Mouse (Mus musculus) frontal cortex, postnatal 10 days (tissue): ENCODE results near the gene Cenpn.
A peak's percentile ranks its signal among the peaks of the same experiment; 100 is the strongest.

ENCODE experiments used
- DNase-seq, 2 experiments: peaks; one replicate each; pipeline ENCODE4 v3.0.0; 2022; ENCODE audit warnings: low spot score in 2 of 2, mixed read lengths in 1 of 2

Gene Cenpn

DNA sequence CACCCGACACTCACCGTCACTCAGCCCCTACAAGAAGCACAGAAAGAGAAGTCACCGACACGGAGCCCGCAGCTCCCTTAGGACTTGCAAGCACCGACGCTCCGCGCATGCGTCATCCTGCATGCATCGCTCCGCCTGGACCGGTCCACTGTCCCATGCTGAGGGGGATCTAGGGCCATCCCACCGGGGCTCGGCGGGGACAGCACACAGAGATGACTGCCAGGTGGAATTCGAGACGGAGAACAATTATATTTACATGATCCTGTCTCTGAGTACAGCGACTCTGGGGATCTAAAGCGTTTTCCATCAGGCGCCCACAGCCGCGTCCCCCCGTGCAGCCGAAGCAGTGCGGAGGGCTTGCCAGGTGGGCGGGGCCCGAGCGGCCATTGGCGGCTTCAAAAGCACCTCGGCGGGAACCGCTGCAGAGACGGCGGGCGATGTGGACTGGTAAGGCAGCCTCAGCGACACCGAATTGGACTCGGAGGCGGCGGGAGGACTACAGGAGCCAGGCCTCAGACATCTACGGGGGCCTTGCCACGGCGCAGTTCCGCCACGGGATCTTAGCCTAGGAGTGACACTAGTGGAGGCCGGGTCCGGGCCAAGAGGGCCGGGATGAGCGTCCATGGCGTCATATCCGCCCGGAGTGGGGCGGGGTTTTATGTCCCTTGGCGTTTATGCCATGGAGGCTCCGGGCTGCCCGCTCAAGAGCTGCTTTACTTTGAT lies at the start of gene Cenpn, which contains the start of gene Cmc2:
Gene Cenpn, plus strand, starts transcription at position 394 of the 723 bp plus-strand sequence.
Gene Cmc2, minus strand, starts transcription at position 119 of the 723 bp plus-strand sequence.
- peak; percentile 85 to 91 for DNase-seq

DNA sequence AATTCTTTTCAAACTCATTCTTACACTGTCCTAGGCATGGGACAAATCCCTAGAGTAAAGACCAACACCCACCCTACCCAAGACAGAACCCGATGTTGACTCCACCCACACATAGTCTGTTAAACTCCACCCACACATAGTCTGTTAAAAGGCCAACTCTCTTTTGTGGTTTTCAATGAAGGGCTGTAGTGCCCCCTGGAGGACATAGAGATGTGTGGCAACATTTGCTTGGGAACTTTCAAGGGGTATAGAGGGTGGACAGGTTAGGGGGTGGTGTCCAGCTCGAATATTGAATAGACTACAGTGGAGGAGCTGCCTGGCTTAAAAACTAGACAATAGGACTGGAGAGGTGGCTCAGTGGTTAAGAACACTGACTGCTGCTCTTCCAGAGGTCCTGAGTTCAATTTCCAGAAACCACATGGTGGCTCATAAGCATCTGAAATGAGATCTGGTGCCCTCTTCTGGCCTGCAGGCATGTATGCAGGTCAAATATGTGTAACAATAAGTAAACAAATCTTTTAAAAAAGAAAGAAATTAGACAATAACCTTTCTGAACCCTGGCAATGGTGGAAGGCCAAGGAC lies 48.7 kb upstream of the Cenpn start:
- no peak for DNase-seq

DNA sequence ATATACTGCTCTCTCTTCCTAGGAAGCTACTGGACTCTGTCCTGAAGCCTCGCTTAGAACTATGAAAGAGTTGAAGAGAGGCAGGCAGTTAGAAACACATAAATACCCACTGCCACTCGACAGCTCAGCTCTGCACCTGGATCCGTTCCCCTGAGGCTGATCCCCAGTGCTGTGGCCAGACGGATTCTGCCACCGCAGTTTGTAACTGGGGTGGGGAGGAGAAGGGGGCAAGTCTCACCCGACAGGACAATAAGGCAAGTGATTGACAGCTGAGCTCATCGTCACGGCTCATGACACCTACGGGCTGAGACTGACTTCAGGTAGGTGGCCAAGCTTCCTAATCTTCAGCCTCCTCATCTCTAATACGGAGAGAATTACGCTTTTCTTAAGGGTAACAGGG lies 47.9 kb upstream of the Cenpn start:
- no peak for DNase-seq

DNA sequence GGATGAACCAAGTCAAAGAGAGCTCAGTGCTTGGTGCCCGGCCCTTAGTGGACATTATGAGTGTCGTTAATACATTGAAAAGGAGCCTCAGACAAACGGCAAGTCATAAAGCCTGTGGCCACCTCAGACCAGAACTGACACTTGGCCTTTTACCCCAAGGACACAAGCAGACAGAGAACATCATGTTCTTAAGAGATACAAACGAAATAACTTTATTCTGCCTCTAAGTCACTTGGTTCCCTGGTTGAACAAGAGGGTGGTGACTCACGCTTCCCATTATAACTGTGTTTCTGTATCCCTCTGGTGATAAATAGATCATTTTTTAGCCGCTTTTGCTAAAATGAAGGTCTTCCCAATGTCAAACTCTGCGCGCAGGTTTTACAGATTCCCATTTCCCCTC lies 47.5 kb upstream of the Cenpn start:
- no peak for DNase-seq

DNA sequence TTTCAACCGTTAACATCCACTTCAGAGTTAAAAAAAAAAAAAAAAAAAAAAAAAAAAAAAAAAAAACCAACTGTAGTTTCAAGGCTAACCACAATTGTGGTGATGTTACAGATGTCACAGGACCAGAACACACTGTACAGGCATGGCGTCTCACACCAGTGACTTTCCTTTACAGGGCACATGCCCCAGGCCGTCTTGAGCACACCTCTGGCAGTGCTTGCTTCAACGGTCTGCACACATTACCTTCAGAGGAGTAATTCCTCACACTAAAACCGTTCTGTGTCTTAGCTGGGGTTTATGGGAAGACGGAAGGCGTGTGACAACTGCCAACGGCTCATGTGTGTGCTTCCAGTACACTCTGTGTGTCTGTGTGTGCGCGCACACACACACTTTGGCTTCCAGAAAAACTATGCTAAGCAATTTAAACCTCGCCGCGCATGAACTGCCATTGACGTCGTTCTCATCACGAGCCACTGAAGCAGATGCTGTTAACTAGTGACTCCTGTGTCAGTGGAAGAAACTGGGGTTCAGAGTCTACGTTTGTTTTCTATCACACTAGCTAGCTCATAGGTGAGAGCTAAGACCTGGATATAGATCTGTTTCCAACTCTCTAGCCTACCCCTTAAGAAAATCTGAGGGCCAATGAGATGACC lies 45.6 kb upstream of the Cenpn start:
- DNase-seq, result no peak

DNA sequence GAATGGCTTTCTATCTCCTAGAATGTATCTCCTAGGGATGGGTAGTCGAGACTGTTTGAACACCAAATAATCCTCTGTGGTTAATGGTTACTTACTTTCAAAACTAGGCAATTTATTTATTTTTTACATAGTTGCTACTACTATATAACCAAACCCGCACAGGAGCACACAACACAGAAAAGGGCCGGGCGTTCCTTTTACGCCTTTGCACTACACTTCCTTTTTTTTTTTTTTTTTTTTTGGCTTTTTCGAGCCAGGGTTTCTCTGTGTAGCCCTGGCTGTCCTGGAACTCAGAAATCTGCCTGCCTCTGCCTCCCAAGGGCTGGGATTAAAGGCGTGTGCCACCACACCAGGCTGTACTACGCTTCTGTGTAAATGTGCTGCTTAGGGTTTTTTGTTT lies 40.1 kb upstream of the Cenpn start:
- no peak for DNase-seq

DNA sequence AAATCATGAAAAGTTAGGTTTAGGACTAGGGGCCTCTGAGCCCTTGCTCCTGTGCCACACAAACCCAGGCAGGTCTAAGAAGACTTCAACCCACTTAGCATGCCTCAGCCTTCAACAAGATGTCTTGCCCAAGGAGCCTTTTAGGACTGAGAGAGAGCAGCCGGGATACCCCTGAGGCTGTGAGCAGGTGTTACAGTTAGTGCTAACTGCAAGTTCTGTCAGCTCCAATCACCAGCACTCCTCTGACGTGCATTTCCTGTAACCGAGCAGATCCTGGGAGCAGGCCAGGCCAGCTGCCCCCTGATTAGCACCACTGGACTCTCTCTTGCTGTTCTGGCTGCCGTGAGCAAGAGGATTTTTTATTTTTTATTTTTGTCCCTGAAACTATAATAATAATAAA lies 33.7 kb upstream of the Cenpn start:
- DNase-seq, result no peak

DNA sequence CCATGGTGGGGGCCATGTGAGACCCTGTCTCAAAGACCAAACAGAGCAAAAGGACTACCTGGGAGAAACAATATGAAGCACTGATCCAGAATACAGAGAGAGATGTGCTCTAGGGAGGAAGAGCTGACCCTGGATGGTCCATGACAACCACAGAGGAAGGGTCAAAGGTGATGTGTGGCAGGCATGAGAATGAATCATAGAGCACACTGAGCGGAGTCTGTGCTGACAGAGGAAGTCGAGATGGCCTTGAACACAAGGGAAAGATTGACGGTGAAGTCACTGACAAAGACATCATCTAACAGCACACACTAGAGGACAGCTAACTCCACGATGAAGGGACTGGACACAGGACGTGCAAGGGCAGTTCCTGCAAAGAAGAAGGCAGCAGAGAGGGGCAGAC lies 30.1 kb upstream of the Cenpn start:
- no peak for DNase-seq

DNA sequence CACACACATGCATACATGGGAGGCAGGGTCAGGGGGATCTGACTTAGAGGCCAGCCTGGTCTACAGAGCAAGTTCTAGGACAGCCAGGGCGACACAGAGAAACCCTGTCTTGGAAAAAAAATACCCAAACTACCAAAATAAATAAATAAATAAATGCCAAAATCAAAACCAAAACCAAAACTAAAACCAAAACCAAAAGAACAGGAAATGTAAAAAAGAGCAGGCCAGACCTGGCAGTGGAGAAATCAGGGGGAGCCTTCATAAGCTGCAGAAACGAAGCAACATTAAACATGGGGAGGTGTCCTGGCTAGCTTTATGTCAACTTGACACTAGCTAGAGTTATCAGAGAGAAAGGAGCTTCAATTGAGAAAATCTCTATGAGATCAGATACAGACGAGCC lies 29.4 kb upstream of the Cenpn start:
- DNase-seq, result no peak

DNA sequence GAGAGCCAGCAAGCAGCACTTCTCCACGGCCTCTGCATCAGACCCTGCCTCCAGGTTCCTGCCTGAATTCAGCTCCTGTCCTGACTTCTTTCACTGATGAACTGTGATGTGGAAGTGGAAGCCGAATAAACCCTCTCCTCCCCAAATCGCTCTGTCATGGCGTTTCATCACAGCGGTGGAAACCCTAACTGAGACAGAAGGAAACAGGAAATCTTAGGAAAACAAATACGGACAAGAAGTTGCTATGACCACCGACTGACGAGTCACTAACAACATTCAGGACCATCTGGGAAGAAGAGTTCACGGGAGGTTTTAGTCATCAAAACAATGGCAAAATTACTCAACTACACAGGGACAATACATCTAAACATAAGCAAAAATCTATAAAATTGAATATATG lies 28.9 kb upstream of the Cenpn start:
- no peak for DNase-seq

DNA sequence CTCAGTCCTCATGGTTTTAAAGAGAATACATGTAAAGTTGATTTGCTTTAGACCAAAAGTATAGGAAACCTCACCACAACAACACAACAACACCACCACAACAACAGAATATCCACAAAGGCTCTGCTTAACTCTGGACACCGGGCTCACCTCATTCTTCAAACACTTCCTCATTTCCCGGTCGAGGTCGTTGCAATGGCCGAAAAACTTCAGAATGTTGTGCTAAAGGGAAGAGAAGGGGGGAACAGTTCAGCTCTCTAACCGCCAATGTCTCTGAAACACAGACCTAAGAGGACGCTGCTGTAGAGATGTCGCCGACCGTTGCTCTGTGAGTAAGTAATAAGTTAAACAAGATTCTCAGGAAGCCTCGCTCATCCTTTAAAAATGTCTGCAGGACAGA lies 27.6 kb upstream of the Cenpn start:
- DNase-seq, result no peak

DNA sequence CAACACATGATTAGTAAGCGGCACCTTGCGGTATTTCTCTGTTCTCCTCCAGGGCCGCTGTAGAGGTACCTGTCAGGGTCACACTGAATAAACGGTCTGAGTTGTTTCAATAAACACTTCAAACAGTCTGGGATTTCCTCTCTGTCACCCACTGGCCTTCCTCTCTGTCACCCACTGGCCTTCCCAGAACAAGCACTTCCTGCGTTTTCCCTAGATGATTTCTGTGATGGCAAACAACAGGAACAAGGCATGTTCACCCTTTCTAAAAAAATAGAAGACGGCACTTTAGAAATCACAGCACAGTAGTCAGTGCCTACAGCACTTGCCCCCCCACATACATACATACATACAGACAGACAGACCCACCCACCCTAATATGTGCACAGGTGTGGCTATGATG lies 26.0 kb upstream of the Cenpn start:
- no peak for DNase-seq

DNA sequence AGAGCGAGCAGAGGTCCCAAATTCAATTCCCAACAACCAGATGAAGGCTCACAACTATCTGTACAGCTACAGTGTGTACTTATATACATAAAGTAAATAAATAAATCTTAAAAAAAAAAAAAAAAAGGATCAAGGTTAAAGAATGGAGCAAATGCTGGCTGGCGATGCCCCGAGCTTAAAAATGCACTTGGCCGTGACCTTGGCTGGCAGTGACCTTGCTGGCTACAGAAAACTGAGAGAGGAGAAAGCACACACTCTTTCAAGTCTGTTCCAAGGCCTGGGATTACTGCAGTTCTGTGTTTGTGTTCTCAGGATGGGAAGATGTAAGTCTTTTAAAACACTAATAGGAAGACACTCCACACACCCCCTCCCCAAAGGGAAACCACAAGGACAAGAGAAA lies 16.8 kb upstream of the Cenpn start:
- DNase-seq, result no peak

DNA sequence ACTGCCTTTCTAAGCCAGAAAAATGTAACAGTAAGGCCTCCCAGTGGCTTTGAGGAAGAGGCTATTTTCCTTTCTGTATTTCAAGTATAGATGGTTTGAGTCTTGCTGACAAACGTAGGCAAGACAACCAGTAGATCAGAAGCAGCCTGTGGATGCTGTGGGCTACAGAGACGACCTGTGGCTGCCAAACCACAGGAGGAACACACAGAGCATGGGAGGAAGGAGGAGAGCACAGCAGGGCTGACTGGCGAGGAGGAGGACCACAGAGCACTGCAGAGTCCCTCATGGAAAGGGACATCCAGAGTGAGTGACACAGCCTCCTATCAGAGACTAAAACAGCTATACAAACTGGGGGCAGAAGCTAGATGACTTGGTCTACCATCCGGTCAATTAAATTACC lies 16.3 kb upstream of the Cenpn start:
- no peak for DNase-seq

DNA sequence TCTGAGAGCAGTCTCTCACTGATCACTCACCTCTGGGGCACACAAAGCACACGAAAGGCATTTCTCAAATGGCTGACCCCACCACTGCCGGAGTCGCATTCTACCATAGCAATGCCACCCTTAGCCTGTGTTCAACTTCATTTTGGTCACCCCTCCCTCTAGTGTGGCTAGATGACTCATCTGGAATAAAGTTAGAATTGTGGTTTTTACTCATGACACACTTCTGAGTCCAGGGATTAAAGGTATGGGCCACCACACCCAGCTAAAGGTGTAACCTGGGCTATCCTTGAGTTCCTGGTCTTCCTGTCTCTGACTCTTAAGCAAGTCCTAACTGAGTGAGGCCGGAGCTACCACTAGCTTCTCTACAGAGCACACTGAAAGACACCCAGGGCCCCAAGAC lies 15.7 kb upstream of the Cenpn start:
- DNase-seq, result no peak

DNA sequence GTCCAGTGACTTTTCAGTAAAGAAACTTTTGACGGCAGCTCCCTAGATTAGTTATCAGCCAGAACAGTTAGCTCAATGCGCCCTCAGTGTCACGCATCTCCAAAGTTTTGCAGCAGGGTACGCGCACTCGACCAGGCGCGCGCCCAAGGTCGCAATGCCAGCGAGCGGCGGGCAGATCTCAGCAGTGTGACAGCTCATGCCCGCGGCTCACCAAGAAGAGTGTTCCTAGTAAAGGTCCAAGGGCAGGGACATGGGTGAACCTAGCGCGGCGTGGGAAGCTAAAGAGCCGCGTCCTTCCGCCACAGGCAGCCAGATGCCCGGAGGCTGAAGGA lies 559 bp upstream of the Cenpn start:
- DNase-seq, result no peak

DNA sequence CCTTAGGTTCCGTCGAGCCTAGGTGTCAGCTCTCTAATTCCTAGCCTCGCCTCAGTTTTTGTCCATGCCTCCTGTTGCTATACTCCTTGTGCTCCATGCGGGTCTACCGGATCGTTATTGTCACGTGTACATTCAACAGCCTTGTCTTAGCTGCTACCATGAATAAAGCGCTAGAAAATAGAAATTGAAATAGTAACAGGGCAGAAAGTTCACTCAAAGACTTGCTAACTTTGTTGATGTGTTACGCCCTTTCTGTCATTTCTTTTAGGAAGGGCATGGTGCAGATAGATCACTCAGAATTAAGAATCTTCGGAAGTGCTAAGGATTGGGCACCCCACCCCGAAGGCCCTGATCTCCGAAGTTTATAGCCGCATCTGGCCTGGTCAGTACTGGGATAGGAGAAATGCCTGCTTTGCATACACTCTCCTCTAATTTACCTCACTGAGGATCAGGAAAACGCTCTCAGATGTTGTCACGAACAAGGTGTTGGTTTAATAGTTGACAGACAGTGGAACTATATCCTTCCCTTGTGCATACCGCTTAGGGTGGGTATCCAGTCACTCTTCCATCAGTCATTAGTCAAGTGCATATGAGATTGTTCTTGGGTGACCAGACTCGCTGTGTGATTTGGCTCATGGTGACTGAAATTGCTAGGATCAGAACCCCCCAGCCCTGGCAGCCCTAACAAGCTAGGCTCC lies 679 bp downstream of the Cenpn start:
- no peak for DNase-seq

DNA sequence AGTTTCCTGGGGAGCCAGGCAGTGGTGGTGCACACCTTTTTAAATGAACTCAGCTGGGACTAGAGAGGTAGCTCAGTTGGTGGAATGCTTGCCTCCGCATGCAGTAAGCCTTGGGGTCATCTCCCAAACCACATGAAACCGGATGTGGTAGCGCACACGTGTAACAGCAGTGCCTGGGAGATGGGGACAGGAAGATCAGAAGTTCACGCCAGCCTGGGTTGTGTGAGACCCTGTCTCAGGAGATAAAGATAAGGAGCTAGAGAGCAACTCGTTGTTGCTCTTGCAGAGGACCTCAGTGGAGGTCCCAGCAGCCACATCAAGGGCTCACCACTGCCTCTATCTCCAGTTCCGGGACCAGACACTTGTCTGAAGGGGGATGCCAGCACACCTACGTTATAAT lies 2.0 kb downstream of the Cenpn start:
- DNase-seq, result no peak

DNA sequence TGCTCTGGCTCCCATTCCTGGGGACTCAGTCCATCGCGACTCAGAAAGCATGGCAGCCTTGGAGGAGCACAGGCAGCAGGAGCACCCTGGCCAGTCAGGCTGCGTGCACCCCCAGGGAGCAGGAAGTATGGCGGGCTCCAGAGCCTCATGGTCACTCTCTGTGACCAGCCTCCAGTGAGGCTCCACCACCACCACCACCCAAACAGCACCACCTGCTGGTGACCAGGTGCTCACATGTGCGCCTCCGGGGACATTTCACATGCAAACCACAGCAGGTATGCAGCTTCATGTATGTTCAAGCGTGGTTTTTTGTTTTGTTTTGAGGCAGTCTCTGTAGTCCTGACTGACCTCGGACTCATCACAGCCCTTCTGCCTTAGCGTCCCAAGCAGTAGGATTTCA lies 6.3 kb downstream of the Cenpn start:
- DNase-seq, result no peak

DNA sequence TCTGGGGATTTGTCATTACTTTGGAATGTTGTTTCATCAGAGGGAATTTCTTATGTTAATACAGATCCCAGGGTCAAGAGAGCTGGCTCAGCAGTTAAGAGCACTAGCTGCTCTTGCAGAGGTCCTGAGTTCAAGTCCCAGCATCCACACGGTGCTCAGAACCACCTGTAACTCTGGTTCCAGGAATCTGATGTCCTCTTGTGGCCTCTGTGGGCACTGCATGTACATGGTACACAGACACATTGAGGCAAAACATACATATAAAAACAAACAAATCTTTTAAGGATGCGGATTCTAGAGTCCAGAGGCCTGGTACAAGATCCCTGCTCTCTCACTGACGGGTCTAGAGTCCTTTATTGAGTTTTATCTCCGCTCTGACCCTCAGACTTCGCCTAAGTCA lies 7.1 kb downstream of the Cenpn start:
- no peak for DNase-seq

DNA sequence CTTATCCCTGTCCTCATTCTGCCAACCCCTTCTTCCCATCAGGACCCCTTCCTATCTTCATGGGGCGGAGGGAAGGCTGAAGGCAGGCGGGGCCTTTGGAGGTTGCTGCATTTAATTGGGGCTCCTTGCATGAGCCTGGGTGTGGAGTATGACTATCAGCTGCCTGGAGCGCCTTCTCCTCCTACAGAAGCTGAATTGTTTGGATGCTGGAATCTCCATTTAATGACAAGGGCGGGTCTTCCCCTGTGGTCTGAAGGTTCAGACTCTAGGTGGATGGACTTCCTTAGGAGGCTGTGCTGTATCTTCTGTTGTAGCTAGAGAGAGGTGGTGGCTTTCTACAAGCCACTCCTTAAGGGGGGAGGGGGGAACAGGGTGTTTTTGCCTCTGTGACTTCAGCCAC lies 13.4 kb downstream of the Cenpn start:
- DNase-seq, result no peak

DNA sequence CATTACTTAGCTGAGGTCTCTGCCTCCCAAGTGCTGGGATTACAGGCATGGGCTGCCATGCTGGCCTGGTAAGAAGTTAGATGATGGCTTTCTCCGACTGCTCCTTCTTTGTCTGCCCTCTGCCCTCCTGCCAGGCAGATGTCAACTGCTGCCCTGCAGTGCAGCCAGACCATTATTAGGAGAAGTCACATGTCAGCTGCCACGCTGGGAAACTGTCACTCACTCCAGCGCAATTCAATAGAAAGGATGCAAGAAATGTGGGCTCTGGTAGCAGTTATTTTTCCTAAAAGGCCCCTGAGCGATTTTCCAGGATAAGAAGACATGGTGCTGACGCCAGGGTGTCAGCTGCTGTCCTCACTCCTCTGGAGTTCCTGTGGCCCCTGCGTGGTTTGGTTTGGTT lies 14.0 kb downstream of the Cenpn start:
- no peak for DNase-seq
